Mouse (Mus musculus): ENCODE results near the gene Pianp. TPM values are rescaled to one million over a fixed set of nuclear protein-coding genes. Genes with fewer than 3 reads are reported as not detected.

Gene Pianp
- polyA plus RNA-seq, 1 experiment, result 7.7 TPM

DNA sequence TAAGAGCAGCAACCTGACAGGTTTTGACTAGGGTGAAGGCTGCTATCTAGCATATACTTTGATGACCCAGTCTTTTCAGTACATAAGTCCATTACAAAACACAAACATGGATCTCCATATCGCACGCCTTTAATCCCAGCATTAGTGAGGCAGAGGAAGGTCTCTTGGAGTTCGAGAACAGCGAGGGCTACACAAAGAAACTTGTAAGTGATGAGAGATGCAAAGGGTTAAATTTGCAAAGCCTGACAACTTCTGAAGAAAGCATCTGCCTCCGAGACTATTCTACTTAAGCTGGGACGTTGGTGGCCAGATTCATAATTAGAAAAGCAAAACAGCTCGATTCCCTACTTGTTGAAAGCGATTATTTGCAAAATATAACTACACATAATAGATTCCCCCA is 42.6 kb downstream of the Pianp start:
- Histone ChIP-seq H3K27me3 (replicated peaks) (no peaks in the 10 kb centered on the region), H3K4me1 (peaks cover 37% of the 10 kb centered on the region), H3K4me3 (replicated peaks) (peak overlapping the region; percentile 95), H3K36me3 (replicated peaks; ENCODE audit: low read length) (peaks cover 56% of the 10 kb centered on the region), H3K9me3 (no peaks in the 10 kb centered on the region)
- no peak for TF ChIP-seq GATA1 (IDR thresholded peaks at IDR 0.05; ENCODE audit: borderline replicate concordance, low read length)
- TF ChIP-seq FLI1 (IDR thresholded peaks at IDR 0.05; ENCODE audit: low read length), result no peak

DNA sequence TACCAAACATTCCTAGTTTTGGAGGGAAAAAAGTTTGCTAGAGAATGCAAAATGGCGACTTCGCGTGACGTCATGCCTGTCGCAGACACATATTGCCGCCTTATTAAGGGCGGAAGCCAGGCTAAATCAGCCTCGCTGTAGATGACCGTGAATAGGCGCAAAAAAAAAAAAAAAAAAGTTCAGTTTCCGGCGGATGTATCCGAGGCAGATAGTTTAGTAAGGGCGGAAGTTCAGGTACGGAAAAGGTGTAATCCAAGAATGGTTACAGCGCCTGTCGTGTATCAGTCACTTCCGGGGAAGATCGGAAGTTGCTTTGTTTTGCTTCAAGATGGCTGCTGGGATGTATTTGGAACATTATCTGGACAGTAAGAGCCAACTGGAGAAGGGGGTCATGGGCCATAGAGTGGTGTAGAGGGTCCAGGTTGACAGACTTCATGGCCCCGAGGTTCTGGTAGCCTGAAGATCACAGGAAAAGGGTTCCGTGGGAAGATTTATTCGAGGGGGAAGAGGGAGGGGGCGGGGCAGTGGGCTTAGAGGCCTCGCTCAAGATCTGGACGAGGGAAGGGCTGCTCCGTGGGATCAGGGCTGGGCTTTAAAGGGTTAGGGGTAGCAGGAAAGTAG is 43.1 kb downstream of the Pianp start, which contains the start of gene Ing4:
Ing4 (plus strand) TSS at position 228 of the 621 bp plus-strand sequence.
- Histone ChIP-seq H3K4me3 (replicated peaks) (peak within 1 kb of the TSS; percentile 95), H3K27me3 (replicated peaks) (no peaks in the 10 kb centered on the region), H3K9me3 (no peaks in the 10 kb centered on the region), H3K36me3 (replicated peaks; ENCODE audit: low read length) (peaks cover 57% of the 10 kb centered on the region), H3K4me1 (peaks cover 37% of the 10 kb centered on the region)
- TF ChIP-seq FLI1 (IDR thresholded peaks at IDR 0.05; ENCODE audit: low read length) (peak; percentile 60; the same call in 1 of the 2 replicates), GATA1 (IDR thresholded peaks at IDR 0.05; ENCODE audit: borderline replicate concordance, low read length) (no peak)

DNA sequence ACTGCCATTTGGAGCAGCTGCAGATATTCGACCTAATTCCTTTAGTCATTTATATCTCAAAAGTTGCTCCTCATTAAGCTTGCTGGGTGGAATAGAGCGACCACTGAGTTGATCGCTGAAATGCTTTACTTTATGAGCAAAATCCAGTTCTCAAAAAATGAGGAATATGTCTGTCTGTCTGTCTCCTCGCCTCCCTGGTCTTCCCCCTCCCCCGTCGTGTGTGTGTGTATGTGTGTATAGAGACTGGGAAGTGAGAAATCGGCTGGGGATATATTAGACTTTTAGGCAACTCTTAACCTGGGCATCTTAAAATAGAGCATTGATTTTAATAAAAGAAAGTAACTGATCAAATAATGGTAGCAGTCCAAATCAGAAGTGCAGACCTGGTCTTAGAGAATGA is 43.7 kb downstream of the Pianp start:
- TF ChIP-seq FLI1 (IDR thresholded peaks at IDR 0.05; ENCODE audit: low read length) (no peak), GATA1 (IDR thresholded peaks at IDR 0.05; ENCODE audit: borderline replicate concordance, low read length) (no peak)
- peaks cover 57% of the 10 kb centered on the region for H3K36me3 ChIP-seq (replicated peaks; ENCODE audit: low read length)

DNA sequence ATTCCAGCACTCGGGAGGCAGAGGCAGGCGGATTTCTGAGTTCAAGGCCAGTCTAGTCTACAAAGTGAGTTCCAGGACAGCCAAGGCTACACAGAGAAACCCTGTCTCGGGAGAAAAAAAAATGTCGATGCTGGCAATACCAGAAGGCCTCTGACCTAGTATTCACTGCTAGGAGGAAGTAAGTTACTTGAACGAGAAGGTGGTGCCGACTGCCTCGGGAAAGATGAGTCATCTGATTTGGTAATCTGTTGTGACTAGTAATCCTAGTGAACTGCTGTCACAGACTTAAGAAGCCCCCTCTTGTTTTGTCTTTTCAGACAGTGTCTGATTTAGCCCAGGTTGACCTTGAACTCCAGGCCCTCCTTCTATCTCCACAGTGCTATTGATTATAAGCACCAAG is 44.6 kb downstream of the Pianp start:
- TF ChIP-seq FLI1 (IDR thresholded peaks at IDR 0.05; ENCODE audit: low read length) (no peak), GATA1 (IDR thresholded peaks at IDR 0.05; ENCODE audit: borderline replicate concordance, low read length) (no peak)
- no peaks in the 10 kb centered on the region for H3K9me3 ChIP-seq
- peaks cover 56% of the 10 kb centered on the region for H3K36me3 ChIP-seq (replicated peaks; ENCODE audit: low read length)
- peak overlapping the region; percentile 23 for H3K4me3 ChIP-seq (replicated peaks)
- no peaks in the 10 kb centered on the region for H3K27me3 ChIP-seq (replicated peaks)
- H3K4me1 ChIP-seq, result peaks cover 37% of the 10 kb centered on the region

More for the DNA sequence above, 43.7 kb downstream of the Pianp start:
- H3K27me3 ChIP-seq (replicated peaks), result no peaks in the 10 kb centered on the region
- H3K9me3 ChIP-seq, result no peaks in the 10 kb centered on the region
- H3K4me1 ChIP-seq, result peaks cover 37% of the 10 kb centered on the region
- H3K4me3 ChIP-seq (replicated peaks), result peak overlapping the region; percentile 95

DNA sequence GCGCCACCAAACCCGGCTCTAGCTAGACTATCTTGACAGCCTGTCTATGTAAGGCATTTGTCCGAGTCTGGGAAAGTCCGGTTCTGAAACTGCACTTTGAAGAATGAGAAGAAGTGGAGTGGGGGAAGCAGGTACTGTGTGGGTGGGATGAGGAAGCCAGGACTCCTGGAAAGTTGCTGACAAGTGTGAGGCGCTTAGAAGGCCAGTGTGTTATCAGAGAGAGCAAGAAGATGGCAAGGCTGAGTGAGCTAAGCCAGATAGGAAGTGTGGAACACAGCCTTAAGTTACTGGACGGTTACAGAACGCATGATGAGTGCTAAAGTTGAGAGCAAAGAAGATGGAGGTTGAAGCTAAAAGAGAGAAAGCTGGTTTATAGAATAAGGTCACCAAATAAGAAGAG is 45.6 kb downstream of the Pianp start:
- peak overlapping the region; percentile 34 for H3K4me3 ChIP-seq (replicated peaks)
- H3K9me3 ChIP-seq, result no peaks in the 10 kb centered on the region
- peaks cover 56% of the 10 kb centered on the region for H3K36me3 ChIP-seq (replicated peaks; ENCODE audit: low read length)
- H3K27me3 ChIP-seq (replicated peaks), result no peaks in the 10 kb centered on the region
- no peak for TF ChIP-seq FLI1 (IDR thresholded peaks at IDR 0.05; ENCODE audit: low read length)
- no peak for TF ChIP-seq GATA1 (IDR thresholded peaks at IDR 0.05; ENCODE audit: borderline replicate concordance, low read length)
- peaks cover 46% of the 10 kb centered on the region for H3K4me1 ChIP-seq

DNA sequence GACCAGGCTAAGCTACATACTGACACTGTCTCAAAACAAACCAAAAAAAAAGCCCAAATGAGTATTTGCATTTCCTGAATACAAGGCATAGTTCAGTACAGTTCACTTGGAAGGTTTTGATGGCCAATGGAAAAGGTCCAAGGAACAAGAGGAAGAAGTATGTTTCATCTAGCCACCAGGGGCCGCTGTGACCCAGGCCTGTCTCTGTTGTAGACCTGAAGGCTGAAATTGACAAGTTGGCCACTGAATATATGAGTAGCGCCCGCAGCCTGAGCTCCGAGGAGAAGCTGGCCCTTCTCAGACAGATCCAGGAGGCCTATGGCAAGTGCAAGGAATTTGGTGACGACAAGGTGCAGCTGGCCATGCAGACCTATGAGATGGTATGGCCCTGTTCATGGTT is 50.2 kb downstream of the Pianp start:
- Histone ChIP-seq H3K4me3 (replicated peaks) (no peak overlapping the region), H3K27me3 (replicated peaks) (no peaks in the 10 kb centered on the region), H3K4me1 (peaks cover 49% of the 10 kb centered on the region), H3K36me3 (replicated peaks; ENCODE audit: low read length) (peaks cover 89% of the 10 kb centered on the region), H3K9me3 (no peaks in the 10 kb centered on the region)
- no peak for TF ChIP-seq FLI1 (IDR thresholded peaks at IDR 0.05; ENCODE audit: low read length)
- TF ChIP-seq GATA1 (IDR thresholded peaks at IDR 0.05; ENCODE audit: borderline replicate concordance, low read length), result no peak

DNA sequence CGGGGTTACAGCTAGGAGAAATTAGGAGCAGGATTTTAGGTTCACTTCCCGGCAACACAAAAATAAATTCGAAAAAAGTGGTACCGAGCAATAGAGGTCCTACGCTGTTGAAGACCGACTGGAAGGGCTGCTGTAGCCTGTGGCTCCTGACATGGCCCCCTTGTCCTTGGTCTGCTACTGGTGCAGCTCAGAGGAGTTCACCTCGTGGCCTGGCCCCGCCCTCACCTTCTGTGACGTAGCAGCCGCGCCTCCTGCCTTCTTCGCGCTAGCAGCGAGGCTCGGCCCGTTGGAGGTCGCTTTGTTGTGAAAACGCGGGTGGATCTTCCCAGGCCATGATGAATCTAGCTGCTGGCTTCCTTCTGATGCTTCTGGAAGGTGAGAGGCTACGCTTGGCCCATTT is 53.2 kb downstream of the Pianp start, which contains the start of gene Acrbp:
Acrbp (plus strand) TSS at position 12 of the 400 bp plus-strand sequence.
- H3K4me1 ChIP-seq, result peaks cover 41% of the 10 kb centered on the region
- H3K27me3 ChIP-seq (replicated peaks), result no peaks in the 10 kb centered on the region
- no peaks in the 10 kb centered on the region for H3K9me3 ChIP-seq
- TF ChIP-seq GATA1 (IDR thresholded peaks at IDR 0.05; ENCODE audit: borderline replicate concordance, low read length) (no peak), FLI1 (IDR thresholded peaks at IDR 0.05; ENCODE audit: low read length) (no peak)
- peaks cover 95% of the 10 kb centered on the region for H3K36me3 ChIP-seq (replicated peaks; ENCODE audit: low read length)
- H3K4me3 ChIP-seq (replicated peaks), result no peak within 1 kb of the TSS

DNA sequence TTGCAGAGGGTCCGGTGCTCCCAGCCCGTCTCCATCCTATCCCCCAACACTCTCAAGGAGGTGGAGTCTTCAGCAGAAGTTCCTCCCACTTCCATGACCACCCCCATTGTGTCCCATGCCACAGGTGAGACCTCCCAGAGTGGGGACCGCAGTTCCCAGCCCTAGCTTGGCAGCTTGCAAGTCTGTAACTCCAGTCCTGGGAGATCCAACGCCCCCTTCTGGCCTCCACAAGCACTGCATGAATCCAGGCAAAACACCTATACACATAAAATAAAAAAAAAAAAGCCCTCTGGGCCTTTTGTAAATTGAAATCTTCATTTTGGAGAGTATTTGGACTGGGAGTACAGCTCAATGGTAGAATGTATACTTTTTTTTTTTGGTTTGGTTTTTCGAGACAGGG is 54.7 kb downstream of the Pianp start:
- H3K4me1 ChIP-seq, result peaks cover 42% of the 10 kb centered on the region
- H3K9me3 ChIP-seq, result no peaks in the 10 kb centered on the region
- no peak for TF ChIP-seq FLI1 (IDR thresholded peaks at IDR 0.05; ENCODE audit: low read length)
- no peak for TF ChIP-seq GATA1 (IDR thresholded peaks at IDR 0.05; ENCODE audit: borderline replicate concordance, low read length)
- peaks cover 94% of the 10 kb centered on the region for H3K36me3 ChIP-seq (replicated peaks; ENCODE audit: low read length)
- no peak overlapping the region for H3K4me3 ChIP-seq (replicated peaks)
- H3K27me3 ChIP-seq (replicated peaks), result no peaks in the 10 kb centered on the region

Other genes starting within 250 kb of the Pianp start
- 43.0 TPM in 1 of 2 replicates, not detected in the other for gene Gm45234, start 240.7 kb upstream of the Pianp start, polyA plus RNA-seq (2012; ENCODE audit: insufficient read depth, low replicate concordance)
- 38.5 and 97.6 TPM in 2 replicates for gene Atn1, start 240.2 kb upstream of the Pianp start, polyA plus RNA-seq (2012; ENCODE audit: insufficient read depth, low replicate concordance)
- 5.8 and 6.2 TPM in 2 replicates for gene Eno2, start 227.0 kb upstream of the Pianp start, polyA plus RNA-seq (2012; ENCODE audit: insufficient read depth, low replicate concordance)
- not detected in 2 replicates for gene Lrrc23, start 217.0 kb upstream of the Pianp start, polyA plus RNA-seq (2012; ENCODE audit: insufficient read depth, low replicate concordance)
- gene Spsb2, start 188.0 kb upstream of the Pianp start, polyA plus RNA-seq (2012; ENCODE audit: insufficient read depth, low replicate concordance), result 42.5 and 52.2 TPM in 2 replicates
- 74.5 and 552 TPM in 2 replicates for gene Tpi1, start 182.4 kb upstream of the Pianp start, polyA plus RNA-seq (2012; ENCODE audit: insufficient read depth, low replicate concordance)
- 35.1 and 61.7 TPM in 2 replicates for gene Usp5, start 167.2 kb upstream of the Pianp start, polyA plus RNA-seq (2012; ENCODE audit: insufficient read depth, low replicate concordance)
- 27.2 and 32.4 TPM in 2 replicates for gene Cdca3, start 167.1 kb upstream of the Pianp start, polyA plus RNA-seq (2012; ENCODE audit: insufficient read depth, low replicate concordance)
- gene Gnb3, start 156.4 kb upstream of the Pianp start, polyA plus RNA-seq (2012; ENCODE audit: insufficient read depth, low replicate concordance), result not detected in 2 replicates
- gene P3h3, start 138.9 kb upstream of the Pianp start, polyA plus RNA-seq (2012; ENCODE audit: insufficient read depth, low replicate concordance), result 5.5 TPM in 1 of 2 replicates, not detected in the other
- 0.82 and 7.7 TPM in 2 replicates for gene Gpr162, start 132.7 kb upstream of the Pianp start, polyA plus RNA-seq (2012; ENCODE audit: insufficient read depth, low replicate concordance)
- gene Cd4, start 108.5 kb upstream of the Pianp start, polyA plus RNA-seq (2012; ENCODE audit: insufficient read depth, low replicate concordance), result 0.35 TPM in 1 of 2 replicates, not detected in the other
- 0.62 TPM in 1 of 2 replicates, not detected in the other for gene Lag3, start 85.0 kb upstream of the Pianp start, polyA plus RNA-seq (2012; ENCODE audit: insufficient read depth, low replicate concordance)
- gene Ptms, start 76.6 kb upstream of the Pianp start, polyA plus RNA-seq (2012; ENCODE audit: insufficient read depth, low replicate concordance), result 330 and 450 TPM in 2 replicates
- 183 and 362 TPM in 2 replicates for gene Mlf2, start 65.3 kb upstream of the Pianp start, polyA plus RNA-seq (2012; ENCODE audit: insufficient read depth, low replicate concordance)
- gene Cops7a, start 31.2 kb upstream of the Pianp start, polyA plus RNA-seq (2012; ENCODE audit: insufficient read depth, low replicate concordance), result 46.8 and 55.7 TPM in 2 replicates
- gene Zfp384, start 12.5 kb downstream of the Pianp start, polyA plus RNA-seq (2012; ENCODE audit: insufficient read depth, low replicate concordance), result 21.5 and 67.6 TPM in 2 replicates
- 16.8 and 17.7 TPM in 2 replicates for gene Ing4, start 43.1 kb downstream of the Pianp start, polyA plus RNA-seq (2012; ENCODE audit: insufficient read depth, low replicate concordance)
- 8.7 and 11.3 TPM in 2 replicates for gene Acrbp, start 53.0 kb downstream of the Pianp start, polyA plus RNA-seq (2012; ENCODE audit: insufficient read depth, low replicate concordance)
- 0.62 TPM in 1 of 2 replicates, not detected in the other for gene Lpar5, start 71.2 kb downstream of the Pianp start, polyA plus RNA-seq (2012; ENCODE audit: insufficient read depth, low replicate concordance)
- gene Chd4, start 99.3 kb downstream of the Pianp start, polyA plus RNA-seq (2012; ENCODE audit: insufficient read depth, low replicate concordance), result 41.8 and 90.6 TPM in 2 replicates
- 18.4 and 24.5 TPM in 2 replicates for gene Nop2, start 135.2 kb downstream of the Pianp start, polyA plus RNA-seq (2012; ENCODE audit: insufficient read depth, low replicate concordance)
- 20.6 and 36.4 TPM in 2 replicates for gene Iffo1, start 148.5 kb downstream of the Pianp start, polyA plus RNA-seq (2012; ENCODE audit: insufficient read depth, low replicate concordance)
- gene Gapdh, start 169.8 kb downstream of the Pianp start, polyA plus RNA-seq (2012; ENCODE audit: insufficient read depth, low replicate concordance), result 5,967 and 19,384 TPM in 2 replicates
- 92.0 and 141 TPM in 2 replicates for gene Ncapd2, start 195.0 kb downstream of the Pianp start, polyA plus RNA-seq (2012; ENCODE audit: insufficient read depth, low replicate concordance)
- gene Mrpl51, start 195.1 kb downstream of the Pianp start, polyA plus RNA-seq (2012; ENCODE audit: insufficient read depth, low replicate concordance), result 68.3 and 124 TPM in 2 replicates
- gene Vamp1, start 218.9 kb downstream of the Pianp start, polyA plus RNA-seq (2012; ENCODE audit: insufficient read depth, low replicate concordance), result 1.4 and 1.9 TPM in 2 replicates
- gene Tapbpl, start 235.2 kb downstream of the Pianp start, polyA plus RNA-seq (2012; ENCODE audit: insufficient read depth, low replicate concordance), result 4.5 and 6.0 TPM in 2 replicates
- gene Cd27, start 240.3 kb downstream of the Pianp start, polyA plus RNA-seq (2012; ENCODE audit: insufficient read depth, low replicate concordance), result 1.3 TPM in 1 of 2 replicates, not detected in the other